Mouse (Mus musculus) gastrocnemius, postnatal 14 days (tissue): ENCODE measurements at regions not wholly inside any gene's neighbourhood (a gene's known extent, or its start where the extent isn't known, plus 50 kb on each side); places are given as distances from the start of the nearest gene placed in this dataset.

Source experiments
- DNase-seq: peaks from one replicate; pipeline ENCODE4 v3.0.0; 2021; ENCODE audit warnings: mixed read lengths
- intact Hi-C: fragments of 180-260 bp; cut with DNase I; formaldehyde crosslinking; loops from one replicate; pipeline ENCODE4 v1.15.1; 2025; ENCODE audit warnings: low total_unique reads

DNA sequence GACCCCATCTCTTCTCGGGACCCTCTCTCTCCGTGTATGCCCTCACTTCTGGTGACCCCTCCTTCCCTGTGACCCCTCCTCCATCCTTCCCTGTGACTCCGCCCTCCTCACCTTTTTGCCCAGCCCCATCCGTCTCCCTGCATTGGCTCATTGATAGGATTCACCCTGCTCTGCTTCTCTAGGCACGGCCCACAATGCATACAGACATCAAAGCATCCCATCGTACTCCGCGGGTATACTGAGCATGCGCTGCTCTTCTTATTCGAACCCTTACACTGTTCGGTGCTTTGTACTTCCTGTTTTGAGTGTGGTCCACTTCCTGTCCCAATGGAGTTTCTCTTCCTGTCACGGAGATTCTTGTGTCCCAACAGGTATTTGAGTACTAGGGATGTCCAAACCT is 504.8 kb downstream of the Tbc1d22a start:
- intact Hi-C loops: no loop called here
- DNase-seq: no peak

GRCm38 (mm10) chr15:86721131-86721530 is 506.9 kb downstream of the Tbc1d22a start:
- intact Hi-C loops: no loop called here
- DNase-seq: no peak

- intact Hi-C loops: no loop called here
- no peak for DNase-seq
These were observed 523.7 kb downstream of the Tbc1d22a start for GRCm38 (mm10) chr15:86737945-86738344.

GRCm38 (mm10) chr15:86738356-86738755 is 524.1 kb downstream of the Tbc1d22a start:
- DNase-seq: no peak
- intact Hi-C loops: no loop called here

DNA sequence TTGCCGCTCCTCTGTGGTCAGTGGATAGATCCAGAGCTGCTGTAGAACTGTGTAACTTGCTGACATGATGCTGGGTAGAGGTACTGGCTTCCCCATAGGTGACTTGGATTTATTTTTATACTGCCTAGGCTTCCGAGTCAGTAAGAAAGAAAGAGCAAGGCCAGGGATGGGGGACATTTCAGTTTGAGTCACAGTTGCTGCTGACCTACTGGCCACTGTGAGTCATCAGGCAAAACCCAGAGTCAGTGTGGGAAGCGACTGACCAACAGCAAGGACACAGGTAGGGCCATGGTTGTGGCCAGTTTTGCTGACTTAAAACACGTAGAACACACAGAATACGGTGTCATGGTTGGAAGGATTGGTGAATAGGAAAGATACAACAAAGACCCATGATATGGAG is 524.5 kb downstream of the Tbc1d22a start:
- no peak for DNase-seq
- intact Hi-C loops: no loop called here

DNA sequence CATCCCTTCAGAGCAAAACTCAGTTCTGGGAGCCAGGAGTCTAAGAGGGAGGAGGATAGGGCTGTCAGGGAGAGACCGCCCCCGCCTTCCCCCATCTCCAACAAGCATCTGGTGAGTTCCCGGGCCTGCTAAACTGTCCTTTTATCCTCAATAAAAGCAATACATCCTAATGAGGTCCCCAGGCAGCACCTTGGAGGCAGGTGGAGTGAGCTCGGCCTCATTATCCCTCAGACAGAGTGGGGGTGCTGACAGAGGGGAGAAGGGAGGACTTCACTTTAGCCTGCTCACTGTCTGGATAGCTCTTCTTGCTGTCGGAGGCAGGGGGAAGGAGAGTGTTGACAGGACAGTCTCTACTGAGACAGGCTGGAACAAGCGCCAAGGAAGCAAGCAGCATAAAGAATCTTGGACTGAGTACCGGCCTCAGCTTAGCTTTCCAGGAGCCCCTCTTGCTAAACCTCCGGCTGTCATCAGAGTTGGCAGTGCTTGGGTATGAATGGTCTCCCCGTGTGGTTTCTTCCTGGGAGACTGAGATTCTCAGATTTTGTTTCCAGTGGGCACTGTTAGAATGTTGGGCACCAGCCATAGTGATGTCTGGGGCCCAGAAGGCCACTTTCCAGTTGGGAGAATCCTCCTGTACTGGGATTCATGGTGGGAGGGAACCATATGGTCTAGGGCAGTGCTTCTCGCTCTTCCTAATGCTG is 537.3 kb downstream of the Tbc1d22a start:
- no peak for DNase-seq
- intact Hi-C loops: no loop called here

DNA sequence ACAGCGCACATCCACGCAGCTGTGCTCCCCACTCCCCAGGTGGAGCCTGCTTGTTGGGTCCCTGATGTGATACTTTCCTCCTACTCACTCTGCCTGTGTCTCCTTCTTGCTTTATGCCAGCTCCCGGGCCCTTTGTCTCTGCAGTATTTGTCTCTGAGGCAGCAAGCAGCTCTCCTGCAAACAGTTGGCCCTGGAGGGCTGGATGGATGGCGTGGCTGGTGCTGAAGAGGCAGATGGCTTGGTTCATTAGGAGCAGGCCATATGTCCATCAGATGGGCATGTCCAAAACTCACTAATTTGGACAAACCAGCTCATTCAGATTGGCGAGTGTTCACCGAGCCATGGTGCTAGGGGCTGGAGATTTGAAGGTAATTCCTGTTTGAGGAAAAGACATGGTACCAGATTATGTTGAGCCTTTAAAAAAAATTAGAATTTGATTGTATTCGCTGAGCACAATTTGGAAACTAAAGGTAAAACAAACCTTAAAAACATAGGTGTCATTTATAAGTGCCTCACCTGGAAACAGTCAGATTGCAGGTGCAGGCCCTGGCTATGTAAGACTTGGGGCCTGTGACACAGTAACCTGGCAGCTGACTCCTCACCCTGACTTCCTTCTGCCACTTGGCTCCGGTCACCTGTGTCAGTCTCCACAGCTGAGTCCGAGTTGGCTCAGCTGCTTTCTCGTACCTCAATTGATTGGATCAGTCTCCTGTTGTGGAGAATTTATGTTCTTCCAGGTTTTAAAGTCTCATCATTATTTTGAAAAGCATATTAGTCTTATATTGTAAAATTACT is 549.5 kb downstream of the Tbc1d22a start:
- no peak for DNase-seq
- intact Hi-C loops: no loop called here

GRCm38 (mm10) chr15:86767623-86768022 is 553.4 kb downstream of the Tbc1d22a start:
- intact Hi-C loops: no loop called here

DNA sequence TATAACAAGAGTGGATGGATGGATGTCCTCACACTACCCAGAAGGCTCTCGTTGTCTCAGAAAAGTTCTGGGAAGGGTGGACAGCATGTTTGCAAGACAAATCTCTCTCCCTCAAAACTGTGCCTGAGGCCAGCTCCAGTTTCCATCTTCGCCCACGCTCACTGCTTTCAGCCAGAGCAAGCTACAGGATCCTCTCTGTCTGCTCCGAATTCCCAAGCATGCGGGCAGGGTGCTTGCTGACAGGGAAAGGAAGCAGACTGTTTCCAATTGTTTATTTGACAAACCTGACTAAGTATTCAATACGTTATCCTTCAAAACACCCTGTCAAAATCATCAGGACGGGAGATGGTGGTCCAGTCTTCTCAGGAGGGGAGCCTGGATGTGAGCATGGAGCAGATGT is 558.8 kb downstream of the Tbc1d22a start:
- DNase-seq: no peak
- intact Hi-C loops: no loop called here

More at GRCm38 (mm10) chr15:86767623-86768022, 553.4 kb downstream of the Tbc1d22a start:
- DNase-seq: no peak

DNA sequence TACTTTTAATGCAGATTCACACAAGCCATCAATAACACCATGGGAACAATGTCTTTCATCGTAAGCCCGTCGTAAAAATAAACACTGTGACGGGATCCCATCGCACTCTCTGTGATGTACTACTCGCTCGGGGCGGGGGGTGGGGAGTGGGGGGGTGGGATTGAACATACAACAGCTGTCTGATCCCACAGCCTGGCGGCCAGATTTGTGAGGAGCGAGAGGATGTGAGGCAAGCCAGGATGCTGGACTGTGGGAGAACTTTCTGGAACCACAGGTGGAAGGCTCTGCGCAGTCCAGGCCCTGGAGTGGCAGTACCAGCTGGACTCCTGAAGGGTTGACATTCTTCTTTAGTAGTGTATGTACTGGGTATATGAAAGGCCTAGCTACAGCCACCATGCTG is 563.7 kb downstream of the Tbc1d22a start:
- no peak for DNase-seq
- intact Hi-C loops: no loop called here

- intact Hi-C loops: no loop called here
- no peak for DNase-seq
These were observed 566.9 kb downstream of the Tbc1d22a start for GRCm38 (mm10) chr15:86781160-86781559.

GRCm38 (mm10) chr15:86794716-86795115 is 580.5 kb downstream of the Tbc1d22a start:
- intact Hi-C loops: no loop called here
- DNase-seq: no peak

GRCm38 (mm10) chr15:86798474-86799178 is 584.4 kb downstream of the Tbc1d22a start:
- DNase-seq: no peak
- intact Hi-C loops: no loop called here

GRCm38 (mm10) chr15:86807296-86808080 is 593.2 kb downstream of the Tbc1d22a start:
- intact Hi-C loops: no loop called here
- no peak for DNase-seq

DNA sequence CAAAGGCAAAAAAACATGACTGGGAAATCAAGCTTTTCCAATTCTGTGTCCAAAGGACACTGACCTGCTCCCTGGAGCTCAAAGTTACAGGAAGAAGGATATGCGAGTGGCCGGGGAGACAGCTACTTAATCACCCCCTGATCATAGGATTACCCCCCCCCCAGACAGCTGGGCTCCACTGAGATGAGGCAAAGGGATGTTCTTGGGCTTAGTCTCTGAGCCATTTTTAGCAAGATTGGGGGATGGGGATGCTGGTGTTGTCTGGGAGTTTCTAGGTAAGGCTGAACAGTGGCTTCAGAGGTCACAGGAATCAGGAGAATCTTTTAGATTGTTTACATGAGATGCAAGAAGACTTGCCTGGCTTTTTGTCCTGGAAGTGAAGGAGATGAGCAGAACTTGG is 597.6 kb downstream of the Tbc1d22a start:
- no peak for DNase-seq
- intact Hi-C loops: no loop called here

DNA sequence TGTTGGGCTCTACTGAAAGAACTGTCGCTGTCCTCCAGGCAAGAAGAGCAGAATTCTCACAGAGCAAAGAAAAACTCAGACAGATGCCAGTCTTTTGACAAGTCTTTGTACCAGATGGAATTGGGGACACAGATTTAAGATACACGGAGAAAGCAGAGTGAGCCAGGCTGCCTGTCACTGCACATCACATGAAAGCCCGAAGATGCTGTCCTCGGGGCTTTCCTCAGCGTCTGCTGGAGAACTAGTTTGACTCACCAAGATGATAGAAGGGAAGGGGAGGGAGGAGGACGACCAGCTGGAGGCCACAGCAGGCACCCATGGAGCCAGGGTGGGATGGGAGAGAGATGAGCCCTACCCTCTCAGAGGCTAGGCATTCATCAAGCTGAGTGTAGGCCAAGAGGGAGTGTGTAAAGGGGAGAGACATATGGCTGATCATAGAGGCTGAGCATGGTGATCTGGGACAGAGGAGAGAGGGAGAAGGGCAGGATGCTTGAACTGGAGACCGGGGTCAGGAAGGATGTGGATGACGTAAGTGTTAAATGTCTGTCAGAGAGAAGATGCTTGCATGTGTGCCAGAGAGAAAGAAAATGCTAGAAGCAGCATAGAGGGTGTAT is 600.7 kb downstream of the Tbc1d22a start:
- DNase-seq: no peak
- intact Hi-C loops: no loop called here

DNA sequence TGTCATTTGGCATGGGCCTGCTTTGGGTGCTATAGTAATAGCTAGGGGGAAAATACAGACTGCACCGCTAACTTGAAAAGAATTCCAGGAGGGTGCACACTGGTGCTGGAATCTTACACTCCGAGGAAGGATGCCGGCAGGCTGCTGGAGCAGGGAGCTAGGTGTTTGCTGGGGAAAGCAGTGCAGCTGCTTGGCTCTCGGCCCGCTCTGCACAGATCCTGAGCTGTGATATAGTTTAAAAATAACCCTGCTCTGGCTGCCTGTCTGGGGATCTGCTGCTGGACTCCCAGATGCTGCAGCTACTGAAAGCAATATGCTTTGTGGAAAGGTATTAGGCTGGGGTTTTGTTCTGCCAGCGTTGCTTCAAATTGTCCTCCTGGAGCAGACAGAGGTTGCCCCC is 621.7 kb downstream of the Tbc1d22a start:
- no peak for DNase-seq
- intact Hi-C loops: no loop called here

DNA sequence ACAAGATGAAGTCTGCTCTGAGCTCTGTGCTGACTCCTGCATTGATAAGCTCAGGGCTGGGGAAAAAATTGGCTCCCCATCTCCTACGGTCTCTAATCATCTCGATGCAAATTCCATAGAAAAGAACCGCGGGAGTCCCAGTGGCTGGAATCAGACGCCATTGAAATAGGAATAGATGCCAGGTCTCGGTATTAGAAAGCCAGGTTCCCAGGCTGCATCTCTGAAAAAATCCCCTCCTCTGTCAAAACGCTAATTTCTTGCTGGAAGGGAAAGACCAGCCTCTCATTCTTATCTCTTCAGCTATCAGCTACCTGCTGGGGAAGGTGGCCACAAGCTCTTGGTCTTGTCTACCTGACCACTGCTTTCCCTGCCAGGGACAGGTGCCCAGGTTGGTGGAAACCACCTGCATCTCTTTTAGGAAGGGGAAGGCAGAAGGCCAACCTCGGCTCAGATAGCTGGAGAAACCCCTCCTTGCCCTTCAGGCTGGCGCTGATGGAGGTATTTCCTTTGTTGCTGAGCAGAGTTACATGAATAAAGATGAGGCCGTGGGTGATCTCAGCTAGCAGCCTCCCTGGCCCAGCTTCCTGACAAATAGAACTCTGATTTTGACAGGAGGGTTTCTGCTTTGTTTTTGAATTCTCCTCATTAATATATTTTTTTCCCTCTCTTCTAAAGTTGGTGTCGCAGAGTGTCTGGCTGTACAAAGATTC is 638.1 kb downstream of the Tbc1d22a start:
- intact Hi-C loops: no loop called here
- no peak for DNase-seq
